Mouse (Mus musculus) E14TG2a.4 (cell line): ENCODE measurements around the gene Slc38a10.
A peak's percentile ranks its signal among the peaks of the same experiment; 100 is the strongest.

Experiments
- H3K27me3 ChIP-seq: 2 replicates; pipeline ENCODE4 v1.6.1; 2014; ENCODE audit warnings: low read length, control low read depth; ENCODE audit not compliant: insufficient read depth
- H3K36me3 ChIP-seq: 2 replicates; pipeline ENCODE4 v1.6.1; 2014; ENCODE audit warnings: low read length, control low read depth; ENCODE audit not compliant: insufficient read depth
- H3K4me1 ChIP-seq: replicated peaks from 2 replicates; pipeline ENCODE4 v1.6.1; 2014; ENCODE audit warnings: low read depth, low read length, control low read depth
- H3K4me3 ChIP-seq: replicated peaks from 2 replicates; pipeline ENCODE4 v1.5.1; 2014; ENCODE audit warnings: mild to moderate bottlenecking, low read length
- H3K9me3 ChIP-seq: 2 replicates; pipeline ENCODE4 v1.6.1; 2014; ENCODE audit warnings: low read length, control low read depth
- CTCF ChIP-seq: conservative IDR thresholded peaks from 2 replicates; pipeline ENCODE4 v1.5.1; 2014; ENCODE audit warnings: low read length
- NANOG ChIP-seq: IDR thresholded peaks from 2 replicates; pipeline ENCODE4 v1.6.1; 2014; ENCODE audit warnings: borderline replicate concordance, low read length, mixed read lengths
- POU5F1 ChIP-seq: IDR thresholded peaks from 2 replicates; pipeline ENCODE4 v1.6.1; 2014; ENCODE audit warnings: low read length, borderline replicate concordance

The Slc38a10 gene

GRCm38 (mm10) chr11:120183180-120183579 is 32.0 kb upstream of the Slc38a10 start:
- H3K27me3 ChIP-seq, result peaks cover 37% of the 10 kb centered on the region
- H3K4me3 ChIP-seq, result peak overlapping the region; percentile 74
- TF ChIP-seq POU5F1 (no peak), NANOG (no peak), CTCF (no peak)
- no peaks in the 10 kb centered on the region for H3K36me3 ChIP-seq
- no peaks in the 10 kb centered on the region for H3K9me3 ChIP-seq
- H3K4me1 ChIP-seq, result peaks cover 77% of the 10 kb centered on the region

- peaks cover 30% of the 10 kb centered on the region for H3K27me3 ChIP-seq
- no peaks in the 10 kb centered on the region for H3K9me3 ChIP-seq
- peak overlapping the region; percentile 74 for H3K4me3 ChIP-seq
- no peaks in the 10 kb centered on the region for H3K36me3 ChIP-seq
- TF ChIP-seq POU5F1 (no peak), NANOG (no peak), CTCF (no peak)
- H3K4me1 ChIP-seq, result peaks cover 70% of the 10 kb centered on the region
Observed at GRCm38 (mm10) chr11:120182396-120183030, 31.4 kb upstream of the Slc38a10 start.

GRCm38 (mm10) chr11:120181379-120181778 is 30.2 kb upstream of the Slc38a10 start:
- Histone ChIP-seq H3K9me3 (no peaks in the 10 kb centered on the region), H3K27me3 (peaks cover 19% of the 10 kb centered on the region), H3K36me3 (no peaks in the 10 kb centered on the region), H3K4me1 (peaks cover 61% of the 10 kb centered on the region), H3K4me3 (no peak overlapping the region)
- TF ChIP-seq NANOG (no peak), CTCF (no peak), POU5F1 (no peak)

GRCm38 (mm10) chr11:120179374-120179773 is 28.2 kb upstream of the Slc38a10 start:
- Histone ChIP-seq H3K4me1 (peaks cover 48% of the 10 kb centered on the region), H3K27me3 (0 out of 2 replicates have a peak, but pooled peaks cover under 1% of the 10 kb centered on the region), H3K4me3 (no peak overlapping the region), H3K9me3 (no peaks in the 10 kb centered on the region), H3K36me3 (no peaks in the 10 kb centered on the region)
- TF ChIP-seq NANOG, result no peak
- no peak for TF ChIP-seq POU5F1
- no peak for TF ChIP-seq CTCF

- Histone ChIP-seq H3K9me3 (no peaks in the 10 kb centered on the region), H3K4me1 (peaks cover 36% of the 10 kb centered on the region), H3K27me3 (0 out of 2 replicates have a peak, but pooled peaks cover 3% of the 10 kb centered on the region), H3K4me3 (no peak overlapping the region), H3K36me3 (no peaks in the 10 kb centered on the region)
- TF ChIP-seq NANOG, result no peak
- no peak for TF ChIP-seq POU5F1
- no peak for TF ChIP-seq CTCF
Observed at GRCm38 (mm10) chr11:120175948-120176347, 24.8 kb upstream of the Slc38a10 start.

- no peaks in the 10 kb centered on the region for H3K36me3 ChIP-seq
- no peak overlapping the region for H3K4me3 ChIP-seq
- peaks cover 57% of the 10 kb centered on the region for H3K4me1 ChIP-seq
- TF ChIP-seq NANOG (no peak), CTCF (no peak), POU5F1 (no peak)
- H3K9me3 ChIP-seq, result no peaks in the 10 kb centered on the region
- 0 out of 2 replicates have a peak, but pooled peaks cover 3% of the 10 kb centered on the region for H3K27me3 ChIP-seq
Observed at GRCm38 (mm10) chr11:120173213-120173612, 22.1 kb upstream of the Slc38a10 start.

- H3K27me3 ChIP-seq, result 0 out of 2 replicates have a peak, but pooled peaks cover 3% of the 10 kb centered on the region
- H3K4me3 ChIP-seq, result peak overlapping the region; percentile 48
- no peaks in the 10 kb centered on the region for H3K36me3 ChIP-seq
- TF ChIP-seq POU5F1, result no peak
- no peak for TF ChIP-seq CTCF
- TF ChIP-seq NANOG, result no peak
- H3K9me3 ChIP-seq, result no peaks in the 10 kb centered on the region
- peaks cover 71% of the 10 kb centered on the region for H3K4me1 ChIP-seq
Observed at GRCm38 (mm10) chr11:120171168-120171567, 20.0 kb upstream of the Slc38a10 start.

- no peak for TF ChIP-seq POU5F1
- TF ChIP-seq CTCF, result peak; percentile 92
- no peak for TF ChIP-seq NANOG
- 0 out of 2 replicates have a peak, but pooled peaks cover 3% of the 10 kb centered on the region for H3K27me3 ChIP-seq
- peak overlapping the region; percentile 70 for H3K4me3 ChIP-seq
- H3K9me3 ChIP-seq, result no peaks in the 10 kb centered on the region
- peaks cover 84% of the 10 kb centered on the region for H3K4me1 ChIP-seq
- no peaks in the 10 kb centered on the region for H3K36me3 ChIP-seq
Observed at GRCm38 (mm10) chr11:120169208-120169992, 18.3 kb upstream of the Slc38a10 start.
